Mouse (Mus musculus): ENCODE results near the gene Lrrc37a. TPM values are rescaled to one million over a fixed set of nuclear protein-coding genes. Genes with fewer than 3 reads are reported as not detected.
A peak's percentile ranks its signal among the peaks of the same experiment; 100 is the strongest.
"Not testable (repeated sequence)": the region's sequence is repeated elsewhere in the genome, so short reads cannot be mapped to it uniquely, and the experiment has no call there.

The Lrrc37a gene
- polyA plus RNA-seq (2012; rRNA removed) (not detected in 2 replicates), polyA plus RNA-seq (2014; fragmentation: Nextera tagmentation; extraction: Ambion mirVana) (not detected in 2 replicates)

- Histone ChIP-seq H3K27ac (no peak within 1 kb of the TSS), H3K9me3 (ENCODE audit: control insufficient read depth, low read length) (no peaks in the 10 kb centered on the region), H3K27me3 (ENCODE audit: control insufficient read depth, insufficient read depth, low read length) (no peaks in the 10 kb centered on the region), H3K36me3 (replicated peaks; ENCODE audit: control insufficient read depth, insufficient read depth, low read depth) (no peaks in the 10 kb centered on the region), H3K4me1 (replicated peaks; ENCODE audit: control insufficient read depth in 2 of 2, insufficient read depth in 2 of 2, low read length in 1 of 2) (no peaks in the 10 kb centered on the region), H3K9ac (replicated peaks) (no peak within 1 kb of the TSS), H3K4me3 (ENCODE audit: insufficient read depth in 1 of 2, low read depth in 2 of 2, low read length in 2 of 2) (no peak within 1 kb of the TSS), H3K4me2 (ENCODE audit: low read depth) (no peak within 1 kb of the TSS)
- ATAC-seq (ENCODE audit: insufficient read depth) = no peak
- DNase-seq (ENCODE audit: low read depth in 3 of 3, low spot score in 3 of 3) = no peak
- 70% methylated on average over 12 of the region's 12 CpGs for WGBS (ENCODE audit: insufficient replicate concordance)
- no peak for TF ChIP-seq EP300 (IDR thresholded peaks at IDR 0.05; ENCODE audit: low read depth)
Measured at GRCm38 (mm10) chr11:103504497-103504896, at the start of gene Lrrc37a. Lrrc37a (minus strand) TSS chr11:103504597.

DNA sequence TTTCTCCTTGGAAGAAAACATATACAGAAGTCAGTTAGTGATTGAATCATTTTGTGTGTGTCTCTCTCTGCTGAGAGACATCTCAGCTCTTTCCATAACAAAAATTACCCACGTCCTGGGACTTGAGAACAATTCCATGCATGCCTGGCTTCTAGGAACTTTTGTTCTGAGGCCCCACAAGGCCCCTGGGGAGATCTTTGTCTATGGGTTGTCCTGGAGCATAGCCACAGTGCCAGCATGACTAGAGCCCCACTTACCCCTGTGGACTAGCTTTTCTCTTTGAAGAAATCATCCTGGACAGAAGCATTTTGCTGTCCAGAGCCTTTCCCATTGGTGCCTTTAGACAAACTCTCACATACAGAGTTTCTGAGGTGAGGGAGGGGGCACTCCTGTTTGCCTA, 30.6 kb upstream of the Lrrc37a start:
- not testable (repeated sequence) for H3K27me3 ChIP-seq (ENCODE audit: control insufficient read depth, insufficient read depth, low read length); H3K9me3 ChIP-seq (ENCODE audit: control insufficient read depth, low read length); H3K4me3 ChIP-seq (ENCODE audit: insufficient read depth in 1 of 2, low read depth in 2 of 2, low read length in 2 of 2); H3K9ac ChIP-seq (replicated peaks); DNase-seq (ENCODE audit: low read depth in 3 of 3, low spot score in 3 of 3); H3K4me1 ChIP-seq (replicated peaks; ENCODE audit: control insufficient read depth in 2 of 2, insufficient read depth in 2 of 2, low read length in 1 of 2); ATAC-seq (ENCODE audit: insufficient read depth); H3K36me3 ChIP-seq (replicated peaks; ENCODE audit: control insufficient read depth, insufficient read depth, low read depth); H3K27ac ChIP-seq; H3K4me2 ChIP-seq (ENCODE audit: low read depth)
- 14% methylated on average over 1 of the region's 1 CpGs for WGBS (ENCODE audit: insufficient replicate concordance)

GRCm38 (mm10) chr11:103512111-103512510, 7.7 kb upstream of the Lrrc37a start:
- Histone ChIP-seq H3K36me3 (replicated peaks; ENCODE audit: control insufficient read depth, insufficient read depth, low read depth) (no peaks in the 10 kb centered on the region), H3K27me3 (ENCODE audit: control insufficient read depth, insufficient read depth, low read length) (no peaks in the 10 kb centered on the region), H3K9me3 (ENCODE audit: control insufficient read depth, low read length) (no peaks in the 10 kb centered on the region), H3K27ac (no peak overlapping the region), H3K4me3 (ENCODE audit: insufficient read depth in 1 of 2, low read depth in 2 of 2, low read length in 2 of 2) (no peak overlapping the region), H3K4me1 (replicated peaks; ENCODE audit: control insufficient read depth in 2 of 2, insufficient read depth in 2 of 2, low read length in 1 of 2) (no peaks in the 10 kb centered on the region), H3K4me2 (ENCODE audit: low read depth) (no peak overlapping the region), H3K9ac (replicated peaks) (no peak overlapping the region)
- 47% methylated on average over 2 of the region's 2 CpGs for WGBS (ENCODE audit: insufficient replicate concordance)
- TF ChIP-seq EP300 (IDR thresholded peaks at IDR 0.05; ENCODE audit: low read depth) (no peak), CTCF (IDR thresholded peaks at IDR 0.05; ENCODE audit: low read depth) (no peak)
- DNase-seq (ENCODE audit: low read depth in 3 of 3, low spot score in 3 of 3) = no peak
- no peak for ATAC-seq (ENCODE audit: insufficient read depth)

DNA sequence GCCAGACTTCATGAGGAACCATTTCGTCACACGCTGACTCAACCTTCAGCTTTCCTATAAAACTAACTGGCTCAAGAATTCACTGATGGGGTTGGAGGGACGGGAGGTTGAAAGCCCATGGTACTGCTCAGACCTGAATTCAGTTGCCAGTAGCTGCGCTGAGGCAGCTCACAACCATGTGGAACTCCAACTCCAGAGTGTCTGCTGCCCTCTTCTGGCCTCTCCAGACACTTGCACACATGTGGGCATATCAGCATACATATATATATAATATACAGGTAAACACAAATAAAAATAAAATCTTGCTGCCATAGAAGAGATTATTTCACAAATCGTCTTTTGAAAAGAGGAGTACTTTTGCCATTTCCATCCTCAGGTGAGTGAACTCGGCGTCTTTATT, 40.0 kb downstream of the Lrrc37a start:
- ATAC-seq (ENCODE audit: insufficient read depth) (no peak), DNase-seq (ENCODE audit: low read depth in 3 of 3, low spot score in 3 of 3) (peak in 2 of 3 experiments; percentile 5 to 6)
- TF ChIP-seq CTCF (IDR thresholded peaks at IDR 0.05; ENCODE audit: low read depth) (peak; percentile 66), EP300 (IDR thresholded peaks at IDR 0.05; ENCODE audit: low read depth) (no peak)
- Histone ChIP-seq H3K4me1 (replicated peaks; ENCODE audit: control insufficient read depth in 2 of 2, insufficient read depth in 2 of 2, low read length in 1 of 2) (no peaks in the 10 kb centered on the region), H3K27me3 (ENCODE audit: control insufficient read depth, insufficient read depth, low read length) (no peaks in the 10 kb centered on the region), H3K27ac (no peak overlapping the region), H3K9ac (replicated peaks) (no peak overlapping the region), H3K9me3 (ENCODE audit: control insufficient read depth, low read length) (no peaks in the 10 kb centered on the region), H3K4me2 (ENCODE audit: low read depth) (no peak overlapping the region), H3K4me3 (ENCODE audit: insufficient read depth in 1 of 2, low read depth in 2 of 2, low read length in 2 of 2) (no peak overlapping the region), H3K36me3 (replicated peaks; ENCODE audit: control insufficient read depth, insufficient read depth, low read depth) (no peaks in the 10 kb centered on the region)
- WGBS (ENCODE audit: insufficient replicate concordance) = 48% methylated on average over 7 of the region's 7 CpGs

- not testable (repeated sequence) for H3K4me3 ChIP-seq (ENCODE audit: insufficient read depth in 1 of 2, low read depth in 2 of 2, low read length in 2 of 2); H3K4me1 ChIP-seq (replicated peaks; ENCODE audit: control insufficient read depth in 2 of 2, insufficient read depth in 2 of 2, low read length in 1 of 2); H3K9ac ChIP-seq (replicated peaks); H3K27ac ChIP-seq; DNase-seq (ENCODE audit: low read depth in 3 of 3, low spot score in 3 of 3); H3K27me3 ChIP-seq (ENCODE audit: control insufficient read depth, insufficient read depth, low read length); H3K9me3 ChIP-seq (ENCODE audit: control insufficient read depth, low read length); H3K36me3 ChIP-seq (replicated peaks; ENCODE audit: control insufficient read depth, insufficient read depth, low read depth); H3K4me2 ChIP-seq (ENCODE audit: low read depth); ATAC-seq (ENCODE audit: insufficient read depth)
- WGBS (ENCODE audit: insufficient replicate concordance) = 74% methylated on average over 1 of the region's 1 CpGs
Measured at GRCm38 (mm10) chr11:103451105-103451504, 53.3 kb downstream of the Lrrc37a start.

DNA sequence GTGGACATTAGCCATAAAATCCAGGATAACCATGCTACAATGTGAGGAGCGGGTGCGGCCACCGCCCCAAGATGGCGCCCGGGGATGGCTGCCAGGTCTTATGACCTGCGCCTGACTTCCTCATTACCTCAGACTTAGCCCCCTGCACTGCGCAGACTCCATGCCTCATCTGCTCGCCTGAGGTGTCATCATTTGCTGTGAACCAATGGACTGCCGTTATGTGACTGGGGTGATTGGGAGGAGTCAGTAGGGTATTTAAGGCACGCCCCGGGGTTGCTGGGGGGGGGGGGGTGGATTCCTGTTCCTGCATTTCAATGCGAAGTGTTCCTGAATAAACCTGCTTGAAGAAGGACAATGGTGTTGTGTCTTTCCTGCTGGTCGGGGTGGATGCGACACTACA, 54.7 kb downstream of the Lrrc37a start:
- not testable (repeated sequence) for ATAC-seq (ENCODE audit: insufficient read depth); H3K36me3 ChIP-seq (replicated peaks; ENCODE audit: control insufficient read depth, insufficient read depth, low read depth); H3K27ac ChIP-seq; H3K4me2 ChIP-seq (ENCODE audit: low read depth); H3K4me3 ChIP-seq (ENCODE audit: insufficient read depth in 1 of 2, low read depth in 2 of 2, low read length in 2 of 2); H3K9me3 ChIP-seq (ENCODE audit: control insufficient read depth, low read length); DNase-seq (ENCODE audit: low read depth in 3 of 3, low spot score in 3 of 3); H3K4me1 ChIP-seq (replicated peaks; ENCODE audit: control insufficient read depth in 2 of 2, insufficient read depth in 2 of 2, low read length in 1 of 2); H3K9ac ChIP-seq (replicated peaks); H3K27me3 ChIP-seq (ENCODE audit: control insufficient read depth, insufficient read depth, low read length)
- WGBS (ENCODE audit: insufficient replicate concordance) = 76% methylated on average over 14 of the region's 14 CpGs
